Mouse (Mus musculus) lung, embryonic 14.5 days (tissue): ENCODE measurements around the gene Pirt. TPM values are rescaled to one million over a fixed set of nuclear protein-coding genes. Genes with fewer than 3 reads are reported as not detected.

Experiments used
- ATAC-seq: fragments of 200-750 bp; cut with Nextera tagmentation; 2 replicates; pipeline ENCODE4 v1.8.0; 2017; ENCODE audit warnings: mild to moderate bottlenecking, moderate TSS enrichment, moderate library complexity; ENCODE audit not compliant: insufficient read depth
- DNase-seq: peaks from one replicate; pipeline ENCODE4 v3.0.0-alpha.2; 2015
- H3K27ac ChIP-seq: fragments of 300-500 bp; sonication (generic); 2 replicates; pipeline ENCODE4 v1.5.1; 2014; ENCODE audit warnings: low read depth, mild to moderate bottlenecking, moderate library complexity
- H3K27me3 ChIP-seq: fragments of 300-500 bp; sonication (generic); 2 replicates; pipeline ENCODE4 v1.6.1; 2014; ENCODE audit warnings: low read length, control low read depth; ENCODE audit not compliant: insufficient read depth
- H3K36me3 ChIP-seq: fragments of 300-500 bp; sonication (generic); 2 replicates; pipeline ENCODE4 v1.6.1; 2014; ENCODE audit warnings: control low read depth; ENCODE audit not compliant: insufficient read depth
- H3K4me1 ChIP-seq: fragments of 300-500 bp; sonication (generic); 2 replicates; pipeline ENCODE4 v1.6.1; 2014; ENCODE audit warnings: antibody characterized with exemption, control low read depth; ENCODE audit not compliant: insufficient read depth
- H3K4me2 ChIP-seq: fragments of 300-500 bp; sonication (generic); 2 replicates; pipeline ENCODE4 v1.6.1; 2014; ENCODE audit warnings: mild to moderate bottlenecking
- H3K4me3 ChIP-seq: fragments of 300-500 bp; sonication (generic); 2 replicates; pipeline ENCODE4 v1.5.1; 2014; ENCODE audit warnings: low read depth, low read length
- H3K9ac ChIP-seq: fragments of 300-500 bp; sonication (generic); 2 replicates; pipeline ENCODE4 v1.6.1; 2014
- H3K9me3 ChIP-seq: fragments of 300-500 bp; sonication (generic); 2 replicates; pipeline ENCODE4 v1.6.1; 2016; ENCODE audit warnings: low read depth, low read length, control low read depth
- CTCF ChIP-seq: IDR thresholded peaks from 2 replicates; pipeline ENCODE4 v1.5.1; 2016; ENCODE audit warnings: antibody characterized with exemption, low read depth
- WGBS: fragments of 180-500 bp; shearing (Covaris S2); extraction: QIAGEN DNeasy Blood & Tissue Kit; methylation state at CpG from one replicate; pipeline ENCODE4 v1.1.7; 2014; 5-methylcytosine and 5-hydroxymethylcytosine counted together
- polyA plus RNA-seq: library from polyadenylated mRNA; unstranded; fragments of >200 nt; fragmentation: Nextera tagmentation; extraction: Ambion mirVana; gene quantifications from 2 replicates; pipeline ENCODE4 v1.2.1, GENCODE M21; 2014

Pirt gene
- polyA plus RNA-seq, 1 experiment from 2014 or later, result 0.29 TPM

DNA sequence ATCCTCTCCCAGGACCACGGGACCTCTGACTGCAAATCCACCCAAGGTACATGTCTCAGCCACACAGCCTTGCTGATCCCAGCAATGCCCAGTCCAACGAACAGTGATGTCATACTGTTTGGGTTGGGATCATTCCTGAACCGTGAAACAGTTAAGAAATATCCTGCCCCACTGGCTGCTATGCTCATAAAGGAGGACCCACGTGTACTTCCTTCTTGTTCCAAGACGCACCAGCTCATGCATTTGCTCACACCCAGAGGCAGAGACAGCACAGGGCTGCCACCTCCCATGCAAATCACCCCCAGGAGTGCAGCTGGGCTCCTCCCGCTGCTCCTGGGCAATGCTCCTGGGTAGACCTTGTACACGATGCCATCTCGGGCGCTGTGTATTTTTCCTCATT lies 44.5 kb downstream of the Pirt start, which contains the start of gene Tmem238l:
TSS of gene Tmem238l (plus strand) at position 336 of the 400 bp plus-strand sequence.
- no peak for ATAC-seq

DNA sequence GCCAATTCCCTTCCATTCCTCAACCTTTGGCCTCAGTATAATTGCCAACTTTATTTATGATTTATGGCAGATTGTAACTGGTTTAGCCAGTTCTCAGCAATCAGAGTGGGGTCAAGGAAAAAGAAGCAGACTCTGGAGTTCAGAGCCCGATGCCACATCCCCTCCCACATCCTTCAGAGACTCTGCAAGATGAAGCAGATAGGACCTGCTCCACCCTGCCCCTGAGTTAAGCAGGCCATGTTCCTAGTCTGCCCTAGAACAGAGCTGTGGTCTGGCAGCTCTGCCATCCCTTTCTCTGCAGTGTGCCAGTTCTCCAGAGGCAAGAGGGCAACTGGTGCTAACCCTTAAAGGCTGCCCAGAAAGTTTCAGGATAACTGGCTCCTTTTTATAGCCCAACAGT lies 49.0 kb downstream of the Pirt start:
- Histone ChIP-seq H3K9ac (no peak overlapping the region), H3K36me3 (no peaks in the 10 kb centered on the region), H3K4me2 (no peak overlapping the region), H3K9me3 (no peaks in the 10 kb centered on the region), H3K27me3 (no peaks in the 10 kb centered on the region), H3K4me1 (no peaks in the 10 kb centered on the region), H3K4me3 (no peak overlapping the region), H3K27ac (no peak overlapping the region)
- ATAC-seq, result no peak
- 44% methylated on average over 1 of the region's 1 CpGs for WGBS
- no peak for DNase-seq
- no peak for TF ChIP-seq CTCF

More for the DNA sequence above, 44.5 kb downstream of the Pirt start, which contains the start of gene Tmem238l:
- no peaks in the 10 kb centered on the region for H3K4me1 ChIP-seq
- DNase-seq, result no peak
- no peak within 1 kb of the TSS for H3K4me2 ChIP-seq
- H3K9me3 ChIP-seq, result no peaks in the 10 kb centered on the region
- H3K27me3 ChIP-seq, result no peaks in the 10 kb centered on the region
- H3K27ac ChIP-seq, result no peak within 1 kb of the TSS
- H3K4me3 ChIP-seq, result no peak within 1 kb of the TSS
- 71% methylated on average over 9 of the region's 9 CpGs for WGBS
- TF ChIP-seq CTCF, result no peak
- no peaks in the 10 kb centered on the region for H3K36me3 ChIP-seq
- no peak within 1 kb of the TSS for H3K9ac ChIP-seq

DNA sequence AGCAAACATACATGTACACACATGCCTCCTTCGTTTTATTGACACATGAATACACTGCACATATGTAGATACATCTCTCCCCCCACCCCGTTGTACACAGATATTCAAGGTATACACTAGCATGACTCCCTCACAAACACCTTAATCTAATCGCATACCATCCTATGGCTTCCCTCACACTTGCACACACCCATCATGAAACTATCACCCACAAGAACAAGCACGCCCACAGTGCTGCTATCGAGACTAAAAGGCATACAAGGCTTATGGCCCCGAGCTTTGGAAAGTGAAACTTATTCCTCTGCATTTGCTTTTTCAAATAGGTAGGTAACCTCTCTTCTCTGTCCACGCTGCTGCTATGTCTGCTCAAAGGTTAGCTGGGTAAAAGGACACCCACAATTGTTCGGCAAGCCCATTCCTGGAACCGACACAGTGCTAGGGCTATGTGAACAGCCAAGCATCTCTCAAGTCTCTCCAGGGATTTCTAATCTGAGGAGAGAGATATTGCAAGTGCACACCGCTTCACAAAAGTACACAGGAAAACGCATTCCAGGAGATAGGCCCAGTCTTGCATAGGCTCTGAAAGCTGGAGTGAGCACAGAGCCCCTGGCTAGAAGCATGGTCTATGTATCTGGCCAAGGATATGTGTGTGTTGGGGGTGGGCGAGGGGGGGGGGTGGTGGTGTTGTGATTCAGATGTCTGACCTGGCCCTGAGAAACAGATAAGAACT lies 49.8 kb downstream of the Pirt start:
- TF ChIP-seq CTCF, result no peak
- WGBS, result 68% methylated on average over 12 of the region's 12 CpGs
- DNase-seq (no peak), ATAC-seq (no peak)
- Histone ChIP-seq H3K27me3 (no peaks in the 10 kb centered on the region), H3K9me3 (no peaks in the 10 kb centered on the region), H3K36me3 (no peaks in the 10 kb centered on the region), H3K4me3 (no peak overlapping the region), H3K4me1 (no peaks in the 10 kb centered on the region), H3K9ac (no peak overlapping the region), H3K27ac (no peak overlapping the region), H3K4me2 (no peak overlapping the region)

DNA sequence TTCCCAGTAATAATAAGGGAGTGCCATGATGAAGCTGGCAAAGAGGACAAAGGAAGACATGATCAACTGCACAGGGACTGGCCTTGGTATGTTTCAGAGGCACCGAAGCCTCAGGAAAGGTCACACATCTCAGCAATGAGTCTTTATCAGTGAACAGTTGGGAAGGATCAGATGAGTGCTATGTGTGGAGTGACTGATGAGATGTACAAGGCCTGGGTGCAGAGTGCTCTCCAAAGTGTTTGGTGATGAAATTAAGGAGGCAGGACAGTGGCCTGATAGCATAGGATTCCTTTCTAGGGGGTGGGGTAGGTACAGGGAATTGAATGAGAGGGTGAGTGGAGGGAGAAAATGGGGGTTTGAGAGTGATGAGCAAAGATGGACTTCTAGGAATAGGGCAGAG lies 51.7 kb downstream of the Pirt start:
- no peak overlapping the region for H3K9ac ChIP-seq
- H3K4me3 ChIP-seq, result no peak overlapping the region
- 44% methylated on average over 1 of the region's 1 CpGs for WGBS
- DNase-seq (no peak), ATAC-seq (peak; percentile 24; the same call in 1 of the 2 replicates)
- no peaks in the 10 kb centered on the region for H3K36me3 ChIP-seq
- no peak for TF ChIP-seq CTCF
- no peaks in the 10 kb centered on the region for H3K27me3 ChIP-seq
- H3K4me2 ChIP-seq, result no peak overlapping the region
- no peak overlapping the region for H3K27ac ChIP-seq
- no peaks in the 10 kb centered on the region for H3K9me3 ChIP-seq
- H3K4me1 ChIP-seq, result no peaks in the 10 kb centered on the region

DNA sequence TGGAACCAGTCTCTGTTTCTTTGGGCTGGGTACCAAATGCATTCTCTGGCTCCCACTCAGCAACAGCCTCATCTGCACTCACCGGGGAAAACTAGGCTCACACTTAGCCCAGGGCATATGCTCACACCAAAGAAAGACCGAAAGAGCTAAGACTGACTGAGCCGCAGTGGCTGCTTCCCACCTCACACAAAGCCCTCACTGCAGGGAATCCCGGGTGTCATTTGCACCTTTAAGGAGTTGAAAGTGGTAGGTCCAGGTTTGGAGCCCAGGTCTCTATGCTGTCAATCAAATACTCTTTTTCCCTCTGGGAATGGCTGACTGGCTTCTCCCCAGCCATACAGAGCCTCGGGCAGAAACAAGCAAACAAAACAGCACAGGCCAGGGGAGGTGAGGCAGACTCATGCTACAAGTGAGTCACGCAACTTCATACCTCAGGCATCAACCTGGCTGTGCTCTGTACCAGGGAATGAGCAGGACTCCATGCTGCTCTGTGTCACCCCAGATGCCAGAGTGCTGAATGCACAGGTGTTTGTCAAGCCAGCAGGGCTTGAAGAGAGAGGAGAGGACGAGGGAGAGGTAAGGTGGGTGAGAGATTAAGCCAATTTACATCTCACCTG lies 54.8 kb downstream of the Pirt start:
- H3K4me1 ChIP-seq, result no peaks in the 10 kb centered on the region
- no peak overlapping the region for H3K4me2 ChIP-seq
- 17% methylated on average over 7 of the region's 7 CpGs for WGBS
- no peaks in the 10 kb centered on the region for H3K36me3 ChIP-seq
- no peak for DNase-seq
- no peak for ATAC-seq
- H3K9me3 ChIP-seq, result no peaks in the 10 kb centered on the region
- H3K27ac ChIP-seq, result no peak overlapping the region
- no peak overlapping the region for H3K9ac ChIP-seq
- no peak overlapping the region for H3K4me3 ChIP-seq
- TF ChIP-seq CTCF, result no peak
- no peaks in the 10 kb centered on the region for H3K27me3 ChIP-seq

DNA sequence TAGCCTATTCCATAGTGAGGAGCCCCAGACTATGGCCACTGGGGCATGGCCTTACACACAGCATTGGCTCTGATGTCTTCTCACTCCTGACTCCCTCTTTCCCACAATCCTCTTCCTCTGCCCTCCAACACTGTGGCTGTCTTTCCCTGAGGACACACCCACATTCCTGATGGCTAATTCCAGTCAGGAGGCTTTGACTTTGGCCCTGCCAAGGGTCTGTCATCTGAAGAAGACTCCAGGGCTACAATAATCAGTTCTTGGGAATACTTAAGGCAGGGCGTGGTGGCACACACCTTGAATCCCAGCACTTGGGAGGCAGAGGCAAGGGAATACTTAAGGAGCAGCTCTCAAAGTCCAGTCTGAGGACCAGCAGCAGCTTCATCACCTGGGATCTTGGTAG lies 56.8 kb downstream of the Pirt start:
- H3K9me3 ChIP-seq, result no peaks in the 10 kb centered on the region
- H3K4me3 ChIP-seq, result no peak overlapping the region
- no peaks in the 10 kb centered on the region for H3K4me1 ChIP-seq
- H3K27me3 ChIP-seq, result no peaks in the 10 kb centered on the region
- TF ChIP-seq CTCF, result no peak
- H3K27ac ChIP-seq, result no peak overlapping the region
- DNase-seq (no peak), ATAC-seq (no peak)
- no peak overlapping the region for H3K4me2 ChIP-seq
- H3K9ac ChIP-seq, result no peak overlapping the region
- WGBS, result 90% methylated on average over 1 of the region's 1 CpGs
- H3K36me3 ChIP-seq, result no peaks in the 10 kb centered on the region

DNA sequence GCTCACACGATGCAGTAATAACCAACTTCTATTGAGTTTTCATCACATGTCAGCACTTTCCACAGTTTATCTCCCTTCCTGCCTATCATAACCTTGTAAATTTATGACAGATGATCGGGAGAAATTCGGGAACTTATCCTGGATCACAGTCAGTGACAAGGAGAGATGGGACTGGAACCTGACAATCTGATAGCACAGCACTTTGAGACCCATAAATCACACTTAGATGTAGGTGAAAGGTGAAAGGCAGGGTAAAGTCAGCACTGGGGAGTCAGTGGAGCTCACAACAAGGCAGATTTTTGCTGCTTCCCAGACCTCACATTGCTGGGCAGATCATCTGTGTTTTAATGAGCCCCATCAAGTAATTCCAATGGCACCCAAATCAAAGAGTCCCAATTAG lies 61.7 kb downstream of the Pirt start:
- Histone ChIP-seq H3K36me3 (no peaks in the 10 kb centered on the region), H3K4me2 (no peak overlapping the region), H3K27ac (no peak overlapping the region), H3K4me1 (no peaks in the 10 kb centered on the region), H3K9ac (no peak overlapping the region), H3K9me3 (peaks cover 13% of the 10 kb centered on the region; the same call in 1 of the 2 replicates), H3K4me3 (no peak overlapping the region), H3K27me3 (no peaks in the 10 kb centered on the region)
- 57% methylated on average over 3 of the region's 3 CpGs for WGBS
- no peak for TF ChIP-seq CTCF
- ATAC-seq (no peak), DNase-seq (no peak)
